Mouse (Mus musculus) midbrain, postnatal 0 days (tissue): Measurements from ENCODE around the gene Cfap299. TPM values are rescaled to one million over a fixed set of nuclear protein-coding genes. Genes with fewer than 3 reads are reported as not detected.
"Not testable (repeated sequence)": the region's sequence is repeated elsewhere in the genome, so short reads cannot be mapped to it uniquely, and the experiment has no call there.

Experiments used
- ATAC-seq: fragments of 200-750 bp; cut with Nextera tagmentation; 2 replicates; pipeline ENCODE4 v1.8.0; 2017; ENCODE audit warnings: moderate number of reproducible peaks, mild to moderate bottlenecking, moderate TSS enrichment, moderate library complexity; ENCODE audit not compliant: low FRiP score
- DNase-seq: peaks from one replicate; pipeline ENCODE4 v3.0.0-alpha.2; 2015; ENCODE audit warnings: low spot score
- H3K27ac ChIP-seq: fragments of 300-500 bp; sonication (generic); 2 replicates; pipeline ENCODE4 v1.5.1; 2014; ENCODE audit warnings: low read depth, mild to moderate bottlenecking, low read length, mixed read lengths
- H3K27me3 ChIP-seq: fragments of 300-500 bp; sonication (generic); 2 replicates; pipeline ENCODE4 v1.6.1; 2014; ENCODE audit warnings: low read length, control low read depth, mixed read lengths; ENCODE audit not compliant: insufficient read depth
- H3K36me3 ChIP-seq: fragments of 300-500 bp; sonication (generic); 2 replicates; pipeline ENCODE4 v1.6.1; 2014; ENCODE audit warnings: low read length, control low read depth, mixed read lengths; ENCODE audit not compliant: insufficient read depth
- H3K4me1 ChIP-seq: fragments of 300-500 bp; sonication (generic); 2 replicates; pipeline ENCODE4 v1.6.1; 2014; ENCODE audit warnings: mild to moderate bottlenecking, control low read depth, antibody characterized with exemption, low read length, mixed read lengths; ENCODE audit not compliant: insufficient read depth
- H3K4me2 ChIP-seq: fragments of 300-500 bp; sonication (generic); 2 replicates; pipeline ENCODE4 v1.6.1; 2014; ENCODE audit warnings: low read depth, mild to moderate bottlenecking, low read length, mixed read lengths; ENCODE audit not compliant: poor library complexity, severe bottlenecking
- H3K4me3 ChIP-seq: fragments of 300-500 bp; sonication (generic); 2 replicates; pipeline ENCODE4 v1.5.1; 2014; ENCODE audit warnings: low read depth, mild to moderate bottlenecking, low read length, moderate library complexity
- H3K9ac ChIP-seq: fragments of 300-500 bp; sonication (generic); replicated peaks from 2 replicates; pipeline ENCODE4 v1.6.1; 2014; ENCODE audit warnings: mild to moderate bottlenecking, low read length, moderate library complexity, mixed read lengths; ENCODE audit not compliant: poor library complexity, severe bottlenecking
- H3K9me3 ChIP-seq: fragments of 300-500 bp; sonication (generic); 2 replicates; pipeline ENCODE4 v1.6.1; 2016; ENCODE audit warnings: low read length, control low read depth
- CTCF ChIP-seq: IDR thresholded peaks from 2 replicates; pipeline ENCODE4 v1.5.1; 2016; ENCODE audit warnings: antibody characterized with exemption, mild to moderate bottlenecking
- WGBS: fragments of 180-500 bp; shearing (Covaris S2); extraction: QIAGEN DNeasy Blood & Tissue Kit; methylation state at CpG from one replicate; pipeline ENCODE4 v1.1.7; 2014; 5-methylcytosine and 5-hydroxymethylcytosine counted together
- polyA plus RNA-seq: library from polyadenylated mRNA; unstranded; fragments of >200 nt; fragmentation: Nextera tagmentation; extraction: Ambion mirVana; gene quantifications from 2 replicates; pipeline ENCODE4 v1.2.1, GENCODE M21; 2015
- total RNA-seq: library from RNA; depleted of rRNA; stranded (reverse); fragments of >200 nt; gene quantifications from 2 replicates; pipeline ENCODE4 v1.2.3, GENCODE M21; 2014

Gene Cfap299
- total and polyA plus RNA-seq, 2 experiments from 2014 or later = 1.5 to 3.4 TPM

GRCm38 (mm10) chr5:98293049-98293715 is 35.9 kb upstream of the Cfap299 start:
- H3K27ac ChIP-seq = no peak overlapping the region
- 0 out of 2 replicates have a peak, but pooled peaks cover 3% of the 10 kb centered on the region for H3K4me1 ChIP-seq
- peak overlapping the region; percentile 67 for H3K4me2 ChIP-seq
- WGBS = 3% methylated on average over 11 of the region's 12 CpGs
- H3K27me3 ChIP-seq = peaks cover 7% of the 10 kb centered on the region
- H3K9ac ChIP-seq = no peak overlapping the region; the same call in 1 of the 2 replicates
- DNase-seq (no peak), ATAC-seq (no peak)
- no peak for TF ChIP-seq CTCF
- H3K9me3 ChIP-seq = no peaks in the 10 kb centered on the region
- H3K36me3 ChIP-seq = no peaks in the 10 kb centered on the region
- H3K4me3 ChIP-seq = peak overlapping the region; percentile 33

- H3K27ac ChIP-seq = no peak overlapping the region
- H3K36me3 ChIP-seq = no peaks in the 10 kb centered on the region
- ATAC-seq (no peak), DNase-seq (no peak)
- no peak overlapping the region for H3K4me2 ChIP-seq
- H3K4me1 ChIP-seq = no peaks in the 10 kb centered on the region
- no peaks in the 10 kb centered on the region for H3K9me3 ChIP-seq
- H3K27me3 ChIP-seq = no peaks in the 10 kb centered on the region
- no peak overlapping the region for H3K9ac ChIP-seq
- TF ChIP-seq CTCF = no peak
- 92% methylated on average over 4 of the region's 4 CpGs for WGBS
- H3K4me3 ChIP-seq = no peak overlapping the region
Measured at GRCm38 (mm10) chr5:98300079-98300478, 29.0 kb upstream of the Cfap299 start.

GRCm38 (mm10) chr5:98305673-98306072 is 23.4 kb upstream of the Cfap299 start:
- no peak for ATAC-seq
- Histone ChIP-seq H3K9ac (no peak overlapping the region), H3K4me2 (no peak overlapping the region), H3K36me3 (no peaks in the 10 kb centered on the region), H3K4me1 (no peaks in the 10 kb centered on the region), H3K27me3 (no peaks in the 10 kb centered on the region), H3K9me3 (no peaks in the 10 kb centered on the region), H3K4me3 (no peak overlapping the region), H3K27ac (no peak overlapping the region)
- no peak for TF ChIP-seq CTCF
- no peak for DNase-seq
- WGBS = 77% methylated on average over 4 of the region's 4 CpGs

GRCm38 (mm10) chr5:98306528-98306927 is 22.6 kb upstream of the Cfap299 start:
- Histone ChIP-seq H3K4me2 (peak overlapping the region; percentile 27), H3K9ac (no peak overlapping the region), H3K9me3 (no peaks in the 10 kb centered on the region), H3K36me3 (no peaks in the 10 kb centered on the region), H3K4me1 (no peaks in the 10 kb centered on the region), H3K4me3 (no peak overlapping the region), H3K27ac (no peak overlapping the region), H3K27me3 (no peaks in the 10 kb centered on the region)
- DNase-seq (no peak), ATAC-seq (no peak)
- 26% methylated on average over 9 of the region's 9 CpGs for WGBS
- no peak for TF ChIP-seq CTCF

DNA sequence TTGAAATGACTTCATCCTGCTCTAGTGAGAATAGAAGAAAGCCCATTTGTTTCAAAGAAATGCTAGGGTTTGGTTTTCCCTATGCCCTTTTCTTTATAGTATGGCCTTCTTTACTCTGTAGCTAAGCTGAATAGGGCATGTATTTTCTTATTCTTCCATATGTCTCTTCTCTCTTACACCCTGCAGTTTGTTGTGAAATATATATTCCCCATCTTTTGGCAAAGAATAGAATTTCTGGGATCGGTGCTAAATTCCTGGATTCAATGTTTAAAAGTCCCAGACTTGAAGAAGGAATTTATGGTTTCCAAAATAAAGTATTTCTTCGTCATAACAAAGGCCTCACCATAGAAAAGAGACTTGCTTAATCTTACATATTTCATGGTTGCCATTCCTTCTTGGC is 2.5 kb upstream of the Cfap299 start:
- Histone ChIP-seq H3K27me3 (peaks cover 3% of the 10 kb centered on the region; the same call in 1 of the 2 replicates), H3K36me3 (no peaks in the 10 kb centered on the region), H3K9ac (no peak overlapping the region), H3K9me3 (no peaks in the 10 kb centered on the region), H3K4me2 (no peak overlapping the region), H3K4me1 (no peaks in the 10 kb centered on the region), H3K4me3 (no peak overlapping the region), H3K27ac (no peak overlapping the region)
- TF ChIP-seq CTCF = no peak
- no peak for DNase-seq
- 84% methylated on average over 2 of the region's 2 CpGs for WGBS
- no peak for ATAC-seq

DNA sequence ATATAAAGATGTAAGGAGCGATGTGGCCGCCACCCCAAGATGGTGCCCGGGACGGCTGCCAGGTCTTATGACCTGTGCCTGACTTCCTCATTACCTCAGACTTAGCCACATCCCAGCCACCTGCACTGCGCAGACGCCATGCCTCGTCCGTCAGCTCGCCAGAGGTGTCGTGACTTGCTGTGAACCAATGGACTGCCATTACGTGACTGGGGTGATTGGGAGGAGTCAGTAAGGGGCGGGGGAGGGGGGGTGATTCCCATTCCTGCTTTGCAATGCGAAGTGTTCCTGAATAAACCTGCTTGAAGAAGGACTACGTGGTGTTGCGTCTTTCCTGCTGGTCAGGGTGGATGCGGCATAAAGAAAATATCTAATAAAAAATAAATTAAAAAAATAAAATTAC is 14.6 kb downstream of the Cfap299 start:
- H3K4me2 ChIP-seq, H3K27me3 ChIP-seq, H3K36me3 ChIP-seq, DNase-seq, H3K4me3 ChIP-seq, H3K9me3 ChIP-seq, H3K4me1 ChIP-seq, H3K9ac ChIP-seq, ATAC-seq, H3K27ac ChIP-seq: not testable (repeated sequence)
- 91% methylated on average over 16 of the region's 16 CpGs for WGBS
